19 mouse cellular contexts compared by ENCODE assay signal in the genomic region with DNA sequence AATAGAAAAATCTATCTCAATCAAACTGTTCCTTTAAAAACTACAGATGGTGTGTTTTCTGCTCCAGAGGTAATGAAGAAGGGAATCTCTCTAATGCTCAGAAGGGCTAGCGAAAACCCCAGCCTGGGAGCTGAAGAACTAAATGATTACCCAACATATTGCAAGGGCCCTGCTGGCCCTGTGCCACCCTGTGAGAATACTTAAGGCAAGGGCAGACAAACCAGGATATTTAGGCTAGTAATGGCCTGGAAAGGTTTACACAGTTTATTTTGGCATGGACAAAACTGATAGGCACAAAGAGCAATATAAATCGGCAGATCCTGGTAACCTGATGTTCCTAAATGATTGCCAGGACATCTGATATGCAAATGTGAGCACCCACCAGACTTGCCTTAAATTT.
DNase-seq lines count a peak whose midpoint lies in the region; ATAC-seq and TF ChIP-seq lines count a peak whose summit lies in the region.
"Had no signal": no experiment of that assay in that cellular context is flagged by ENCODE, and none has a peak within 500 bp of the region (broad histone marks: within the 10 kb centered on the region; RNA-seq: fewer than 3 reads in every experiment).

No protein-coding gene starts in this region.

- no peaks in the 10 kb centered on the region for H3K9me3 ChIP-seq in forebrain, embryonic 13.5 days (replicated peaks)
- H3K9me3 ChIP-seq: kidney, embryonic 15.5 days; lung, embryonic 15.5 days; midbrain, embryonic 15.5 days had no signal

- TF ChIP-seq CTCF in gastrocnemius, adult 2 months (IDR thresholded peaks at IDR 0.05): no peak
- no peak for TF ChIP-seq CTCF in lung, adult 2 months (IDR thresholded peaks at IDR 0.05; ENCODE audit: insufficient read depth, low read length)

- DNase-seq in gastrocnemius, adult 2 months: peak; percentile 23
- DNase-seq in gastrocnemius, postnatal 36 days: no peak
- peak; percentile 56 for DNase-seq in adrenal gland, postnatal 14 days
- peak; percentile 38 for DNase-seq in lung, adult 2 months
- DNase-seq in lung, postnatal 4 days: peak; percentile 39 to 61
- DNase-seq in MN1 (ENCODE audit: low spot score): no peak
- DNase-seq: B cell, adult 2 months; cerebellum, adult 9-11 months; gastrocnemius, postnatal 14 days; layer of hippocampus, postnatal 36 days; thymus, postnatal 36 days had no signal

- H3K4me2 ChIP-seq in forebrain, embryonic 13.5 days: no peak overlapping the region
- H3K4me2 ChIP-seq: kidney, embryonic 15.5 days; liver, embryonic 11.5 days; lung, embryonic 15.5 days; midbrain, embryonic 15.5 days had no signal

- 53% methylated on average over 2 of the region's 2 CpGs for WGBS in lung, adult 2 months
- 79% methylated on average over 2 of the region's 2 CpGs for WGBS in forebrain, embryonic 13.5 days

- no peaks in the 10 kb centered on the region for H3K4me1 ChIP-seq in lung, adult 2 months (ENCODE audit: control insufficient read depth, insufficient read depth, low read length)
- H3K4me1 ChIP-seq in forebrain, embryonic 13.5 days: no peaks in the 10 kb centered on the region
- H3K4me1 ChIP-seq: kidney, embryonic 15.5 days; lung, embryonic 15.5 days; midbrain, embryonic 15.5 days had no signal

- no peak for ATAC-seq in forebrain, embryonic 13.5 days
- ATAC-seq: hindbrain, embryonic 16.5 days; intestine, embryonic 16.5 days; midbrain, embryonic 15.5 days had no signal

- intact Hi-C loops in gastrocnemius, adult 2 months (cut with DNase I): no loop called here
- intact Hi-C loops in gastrocnemius, postnatal 36 days (cut with DNase I): no loop called here

- H3K27ac ChIP-seq in gastrocnemius, adult 2 months: no peak overlapping the region
- no peak overlapping the region for H3K27ac ChIP-seq in forebrain, embryonic 13.5 days
- H3K27ac ChIP-seq: kidney, embryonic 15.5 days; lung, embryonic 15.5 days; midbrain, embryonic 15.5 days had no signal

- TF ChIP-seq POLR2A in lung, adult 2 months (IDR thresholded peaks at IDR 0.05; ENCODE audit: borderline replicate concordance, extremely low read depth, low read depth, low read length): no peak

- H3K27me3 ChIP-seq in forebrain, embryonic 13.5 days: no peaks in the 10 kb centered on the region
- H3K27me3 ChIP-seq: kidney, embryonic 15.5 days; lung, embryonic 15.5 days; midbrain, embryonic 15.5 days had no signal

- no peaks in the 10 kb centered on the region for H3K36me3 ChIP-seq in forebrain, embryonic 13.5 days (ENCODE audit: poor library complexity, severe bottlenecking)
- H3K36me3 ChIP-seq: kidney, embryonic 15.5 days; lung, embryonic 15.5 days; midbrain, embryonic 15.5 days had no signal

- no peak overlapping the region for H3K4me3 ChIP-seq in gastrocnemius, adult 2 months
- H3K4me3 ChIP-seq in lung, adult 2 months (replicated peaks; ENCODE audit: extremely low read depth, low read depth, low read length): no peak overlapping the region
- no peak overlapping the region for H3K4me3 ChIP-seq in forebrain, embryonic 13.5 days
- H3K4me3 ChIP-seq: kidney, embryonic 15.5 days; lung, embryonic 15.5 days; midbrain, embryonic 15.5 days; myocyte had no signal

- no peak overlapping the region for H3K9ac ChIP-seq in forebrain, embryonic 13.5 days
- H3K9ac ChIP-seq: kidney, embryonic 15.5 days; lung, embryonic 15.5 days; midbrain, embryonic 15.5 days had no signal

Comparison
In these comparisons a context has a peak if more than half of its experiments do, and no peak if none do; other contexts are left out.
1. DNase-seq: peak in gastrocnemius, adult 2 months (single experiment), adrenal gland, postnatal 14 days (single experiment), lung, adult 2 months (single experiment) and lung, postnatal 4 days (2 of 2); none in gastrocnemius, postnatal 36 days (0 of 2) and MN1 (single experiment).